ENCODE assay signal across 8 mouse cellular contexts in the genomic region with DNA sequence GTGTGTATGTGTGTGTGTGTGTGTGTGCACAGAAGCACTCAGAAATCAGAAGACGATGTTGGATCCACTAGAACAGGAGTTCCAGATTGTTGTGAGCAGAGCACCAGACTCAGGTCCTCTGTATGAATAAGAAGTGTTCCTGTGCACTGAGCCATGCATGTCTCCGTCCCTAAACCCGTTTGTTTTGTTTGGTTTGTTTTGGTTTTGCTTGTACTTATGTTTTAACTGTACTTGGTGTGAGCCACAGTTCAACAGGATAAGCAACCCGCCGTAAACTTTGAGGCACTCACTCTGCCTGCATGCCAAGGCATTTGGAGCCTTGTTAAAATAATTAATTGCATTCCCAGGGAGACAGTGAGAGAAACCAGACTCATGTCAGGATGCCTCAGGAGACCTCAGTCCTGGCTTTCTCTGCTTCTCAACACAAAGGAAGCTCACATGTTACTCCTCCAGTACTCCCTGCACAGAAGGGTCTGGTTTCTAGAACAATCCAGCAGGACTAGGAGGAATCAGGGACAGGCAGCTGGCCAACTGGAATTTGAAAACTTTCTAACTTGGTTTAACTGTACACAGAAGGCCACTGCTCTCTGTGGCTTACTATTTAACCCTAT. TPM values are rescaled to one million over a fixed set of nuclear protein-coding genes. Genes with fewer than 3 reads are reported as not detected.
DNase-seq lines count a peak whose midpoint lies in the region; ATAC-seq and TF ChIP-seq lines count a peak whose summit lies in the region.

No protein-coding gene starts in this region.

- no peak for ATAC-seq in forebrain, embryonic 12.5 days (ENCODE audit: low FRiP score)
- no peak for ATAC-seq in forebrain, postnatal 0 days
- ATAC-seq in hindbrain, postnatal 0 days, result no peak
- no peak; the same call in 1 of the 2 replicates for ATAC-seq in liver, embryonic 11.5 days (replicated peaks; ENCODE audit: low FRiP score)
- ATAC-seq in frontal cortex, adult (ENCODE audit: low TSS enrichment), result no peak

- H3K4me1 ChIP-seq in forebrain, embryonic 12.5 days, result peaks cover 25% of the 10 kb centered on the region
- 0 out of 2 replicates have a peak, but pooled peaks cover 7% of the 10 kb centered on the region for H3K4me1 ChIP-seq in forebrain, postnatal 0 days (ENCODE audit: insufficient read depth)
- H3K4me1 ChIP-seq in hindbrain, postnatal 0 days (ENCODE audit: insufficient read depth, low read length), result peaks cover 9% of the 10 kb centered on the region
- peaks cover 25% of the 10 kb centered on the region for H3K4me1 ChIP-seq in liver, embryonic 11.5 days (replicated peaks; ENCODE audit: control insufficient read depth, insufficient read depth, low read length)

- H3K4me3 ChIP-seq in forebrain, embryonic 12.5 days (replicated peaks), result no peak overlapping the region
- H3K4me3 ChIP-seq in forebrain, postnatal 0 days (ENCODE audit: low read depth, low read length), result no peak overlapping the region
- H3K4me3 ChIP-seq in hindbrain, postnatal 0 days (ENCODE audit: low read length), result no peak overlapping the region
- H3K4me3 ChIP-seq in liver, embryonic 11.5 days (ENCODE audit: low read depth, low read length), result no peak overlapping the region

- H3K27ac ChIP-seq in forebrain, embryonic 12.5 days, result 0 out of 2 replicates have a peak overlapping the region, but pooled peaks have one; percentile 2
- no peak overlapping the region for H3K27ac ChIP-seq in forebrain, postnatal 0 days (ENCODE audit: low read depth, low read length)
- peak overlapping the region; percentile 45; the same call in 1 of the 2 replicates for H3K27ac ChIP-seq in hindbrain, postnatal 0 days
- H3K27ac ChIP-seq in liver, embryonic 11.5 days (ENCODE audit: low read depth, low read length), result peak overlapping the region; percentile 79

- no peak for DNase-seq in forebrain, postnatal 0 days
- DNase-seq in embryo, embryonic 11.5 days (ENCODE audit: low read depth, low spot score), result peak; percentile 39
- DNase-seq in hindbrain, postnatal 0 days (ENCODE audit: low spot score), result no peak
- no peak for DNase-seq in liver, embryonic 11.5 days (ENCODE audit: low spot score)
- DNase-seq in frontal cortex, postnatal 14 days (ENCODE audit: low spot score in 2 of 2), result no peak
- DNase-seq in right cerebral cortex, adult 18-20 months, result no peak

- TF ChIP-seq CTCF in forebrain, postnatal 0 days (IDR thresholded peaks at IDR 0.05; ENCODE audit: low read depth), result no peak
- TF ChIP-seq CTCF in hindbrain, postnatal 0 days (IDR thresholded peaks at IDR 0.05; ENCODE audit: low read depth), result no peak

- H3K9ac ChIP-seq in forebrain, embryonic 12.5 days, result no peak overlapping the region
- no peak overlapping the region for H3K9ac ChIP-seq in forebrain, postnatal 0 days
- no peak overlapping the region for H3K9ac ChIP-seq in hindbrain, postnatal 0 days (replicated peaks; ENCODE audit: low read length)
- H3K9ac ChIP-seq in liver, embryonic 11.5 days (ENCODE audit: low read depth, low read length), result no peak overlapping the region

- H3K36me3 ChIP-seq in forebrain, embryonic 12.5 days (replicated peaks), result peaks cover 10% of the 10 kb centered on the region; the same call in 1 of the 2 replicates
- H3K36me3 ChIP-seq in forebrain, postnatal 0 days (ENCODE audit: insufficient read depth), result no peaks in the 10 kb centered on the region
- peaks cover 7% of the 10 kb centered on the region for H3K36me3 ChIP-seq in hindbrain, postnatal 0 days (ENCODE audit: insufficient read depth, low read length)
- H3K36me3 ChIP-seq in liver, embryonic 11.5 days (ENCODE audit: control insufficient read depth, insufficient read depth, low read length), result 0 out of 2 replicates have a peak, but pooled peaks cover 2% of the 10 kb centered on the region

- H3K27me3 ChIP-seq in forebrain, embryonic 12.5 days, result no peaks in the 10 kb centered on the region
- no peaks in the 10 kb centered on the region for H3K27me3 ChIP-seq in forebrain, postnatal 0 days (ENCODE audit: insufficient read depth, low read length)
- H3K27me3 ChIP-seq in hindbrain, postnatal 0 days (ENCODE audit: insufficient read depth, low read length), result no peaks in the 10 kb centered on the region
- H3K27me3 ChIP-seq in liver, embryonic 11.5 days (replicated peaks; ENCODE audit: control insufficient read depth, insufficient read depth, low read length), result no peaks in the 10 kb centered on the region

- H3K9me3 ChIP-seq in forebrain, embryonic 12.5 days, result no peaks in the 10 kb centered on the region
- no peaks in the 10 kb centered on the region for H3K9me3 ChIP-seq in forebrain, postnatal 0 days (ENCODE audit: low read length)
- no peaks in the 10 kb centered on the region for H3K9me3 ChIP-seq in hindbrain, postnatal 0 days (ENCODE audit: low read length)
- no peaks in the 10 kb centered on the region for H3K9me3 ChIP-seq in liver, embryonic 11.5 days (ENCODE audit: control insufficient read depth, low read length)

- 63% methylated on average over 5 of the region's 5 CpGs for WGBS in forebrain, embryonic 12.5 days
- 31% methylated on average over 5 of the region's 5 CpGs for WGBS in forebrain, postnatal 0 days
- WGBS in hindbrain, postnatal 0 days, result 32% methylated on average over 5 of the region's 5 CpGs
- 52% methylated on average over 5 of the region's 5 CpGs for WGBS in liver, embryonic 11.5 days

- no peak overlapping the region for H3K4me2 ChIP-seq in forebrain, embryonic 12.5 days
- H3K4me2 ChIP-seq in forebrain, postnatal 0 days (ENCODE audit: low read depth), result no peak overlapping the region
- no peak overlapping the region for H3K4me2 ChIP-seq in hindbrain, postnatal 0 days (ENCODE audit: low read depth, low read length)
- H3K4me2 ChIP-seq in liver, embryonic 11.5 days, result no peak overlapping the region

RNA-seq across cellular contexts. Expression of a gene that starts 40.3 kb away (rescaled TPM):
- polyA plus RNA-seq in forebrain, embryonic 12.5 days (2016; fragmentation: Nextera tagmentation; extraction: Ambion mirVana), result 1.2 TPM in 2 replicates
- 1.2 and 1.4 TPM in 2 replicates for total RNA-seq in forebrain, postnatal 0 days (2014; rRNA removed)
- 0.78 and 1.9 TPM in 2 replicates for polyA plus RNA-seq in forebrain, postnatal 0 days (2015; fragmentation: Nextera tagmentation; extraction: Ambion mirVana)
- total RNA-seq in hindbrain, postnatal 0 days (2014; rRNA removed), result 0.47 and 0.61 TPM in 2 replicates
- polyA plus RNA-seq in hindbrain, postnatal 0 days (2015; fragmentation: Nextera tagmentation; extraction: Ambion mirVana), result 1.4 TPM in 2 replicates
- 1.1 and 1.6 TPM in 2 replicates for polyA plus RNA-seq in liver, embryonic 11.5 days (2014; fragmentation: Nextera tagmentation; extraction: Ambion mirVana)
